ENCODE assay signal across 17 mouse cellular contexts in genomic region chr10:108504128-108504870, GRCm38 (mm10).
DNase-seq lines count a peak whose midpoint lies in the region; ATAC-seq and TF ChIP-seq lines count a peak whose summit lies in the region.
"Had no signal": no experiment of that assay in that cellular context is flagged by ENCODE, and none has a peak within 500 bp of the region (broad histone marks: within the 10 kb centered on the region; RNA-seq: fewer than 3 reads in every experiment).

No protein-coding gene starts in this region.

- H3K4me3 ChIP-seq in kidney, embryonic 16.5 days (ENCODE audit: low read length): peak overlapping the region; percentile 27
- peak overlapping the region; percentile 28 for H3K4me3 ChIP-seq in lung, embryonic 16.5 days (ENCODE audit: low read length)
- no peak overlapping the region for H3K4me3 ChIP-seq in intestine, postnatal 0 days (ENCODE audit: low read depth, low read length)
- H3K4me3 ChIP-seq in small intestine, adult 2 months (ENCODE audit: low read depth, low read length): peak overlapping the region; percentile 25; the same call in 1 of the 2 replicates
- H3K4me3 ChIP-seq in cerebellum, adult 2 months (replicated peaks; ENCODE audit: insufficient read depth, low read depth, low read length): no peak overlapping the region
- H3K4me3 ChIP-seq: gastrocnemius, adult 2 months; heart, embryonic 12.5 days; hindbrain, embryonic 12.5 days had no signal

- no peaks in the 10 kb centered on the region for H3K9me3 ChIP-seq in kidney, embryonic 16.5 days (ENCODE audit: low read length)
- no peaks in the 10 kb centered on the region for H3K9me3 ChIP-seq in lung, embryonic 16.5 days (ENCODE audit: control insufficient read depth, low read length)
- H3K9me3 ChIP-seq in intestine, postnatal 0 days (ENCODE audit: control insufficient read depth): no peaks in the 10 kb centered on the region
- H3K9me3 ChIP-seq: heart, embryonic 12.5 days; hindbrain, embryonic 12.5 days had no signal

- H3K36me3 ChIP-seq in kidney, embryonic 16.5 days (ENCODE audit: insufficient read depth, low read length): no peaks in the 10 kb centered on the region
- H3K36me3 ChIP-seq in lung, embryonic 16.5 days (ENCODE audit: control insufficient read depth, insufficient read depth, low read length): no peaks in the 10 kb centered on the region
- H3K36me3 ChIP-seq in intestine, postnatal 0 days (ENCODE audit: control insufficient read depth, insufficient read depth): no peaks in the 10 kb centered on the region
- H3K36me3 ChIP-seq in small intestine, adult 2 months (ENCODE audit: control insufficient read depth, insufficient read depth, low read length): no peaks in the 10 kb centered on the region
- H3K36me3 ChIP-seq: heart, embryonic 12.5 days; hindbrain, embryonic 12.5 days had no signal

- no peak for TF ChIP-seq CTCF in intestine, postnatal 0 days (IDR thresholded peaks at IDR 0.05; ENCODE audit: low read depth)
- TF ChIP-seq CTCF in small intestine, adult 2 months (IDR thresholded peaks at IDR 0.05; ENCODE audit: extremely low read depth, insufficient read length, insufficient replicate concordance, low read depth, low read length): no peak
- TF ChIP-seq CTCF in cerebellum, adult 2 months (IDR thresholded peaks at IDR 0.05; ENCODE audit: borderline replicate concordance, insufficient read depth, low read depth, low read length): no peak

- H3K4me1 ChIP-seq in kidney, embryonic 16.5 days (ENCODE audit: insufficient read depth, low read length): peaks cover 19% of the 10 kb centered on the region
- peaks cover 4% of the 10 kb centered on the region for H3K4me1 ChIP-seq in lung, embryonic 16.5 days (replicated peaks; ENCODE audit: control insufficient read depth, insufficient read depth, low read length)
- no peaks in the 10 kb centered on the region for H3K4me1 ChIP-seq in intestine, postnatal 0 days (replicated peaks; ENCODE audit: control insufficient read depth, insufficient read depth, low read length)
- peaks cover 4% of the 10 kb centered on the region; the same call in 1 of the 2 replicates for H3K4me1 ChIP-seq in small intestine, adult 2 months (ENCODE audit: control insufficient read depth, insufficient read depth, insufficient read length, low read length)
- H3K4me1 ChIP-seq in cerebellum, adult 2 months (ENCODE audit: control insufficient read depth, insufficient read depth, low read length): no peaks in the 10 kb centered on the region
- H3K4me1 ChIP-seq: hindbrain, embryonic 12.5 days had no signal

- no peaks in the 10 kb centered on the region for H3K27me3 ChIP-seq in kidney, embryonic 16.5 days (ENCODE audit: insufficient read depth, low read length)
- no peaks in the 10 kb centered on the region for H3K27me3 ChIP-seq in lung, embryonic 16.5 days (ENCODE audit: control insufficient read depth, insufficient read depth, low read depth, low read length)
- no peaks in the 10 kb centered on the region for H3K27me3 ChIP-seq in intestine, postnatal 0 days (replicated peaks; ENCODE audit: control insufficient read depth, insufficient read depth, low read length)
- H3K27me3 ChIP-seq in small intestine, adult 2 months (ENCODE audit: control insufficient read depth, insufficient read depth, low read length): no peaks in the 10 kb centered on the region
- no peaks in the 10 kb centered on the region for H3K27me3 ChIP-seq in cerebellum, adult 2 months (ENCODE audit: control insufficient read depth, insufficient read depth, low read length)
- H3K27me3 ChIP-seq: heart, embryonic 12.5 days; hindbrain, embryonic 12.5 days had no signal

- H3K4me2 ChIP-seq in kidney, embryonic 16.5 days (replicated peaks; ENCODE audit: low read depth, low read length): peak overlapping the region; percentile 55
- peak overlapping the region; percentile 46 for H3K4me2 ChIP-seq in lung, embryonic 16.5 days (ENCODE audit: low read depth, low read length)
- peak overlapping the region; percentile 46 for H3K4me2 ChIP-seq in intestine, postnatal 0 days (replicated peaks; ENCODE audit: low read depth)
- H3K4me2 ChIP-seq: heart, embryonic 12.5 days; hindbrain, embryonic 12.5 days had no signal

- TF ChIP-seq POLR2A in small intestine, adult 2 months (IDR thresholded peaks at IDR 0.05; ENCODE audit: low read depth, low read length): no peak
- TF ChIP-seq POLR2A in cerebellum, adult 2 months (IDR thresholded peaks at IDR 0.05; ENCODE audit: borderline replicate concordance, insufficient read depth, low read length): no peak

- peak; percentile 79; the same call in 1 of the 2 replicates for ATAC-seq in kidney, embryonic 16.5 days (ENCODE audit: low FRiP score, low TSS enrichment)
- peak; percentile 60; the same call in 1 of the 2 replicates for ATAC-seq in lung, embryonic 16.5 days (ENCODE audit: low read depth)
- ATAC-seq in intestine, postnatal 0 days: no peak
- ATAC-seq: activated CD4-positive, CD25-positive, alpha-beta regulatory T cell, adult 4 months; CD4-positive, CD25-positive, alpha-beta regulatory T cell, adult 4 months; forebrain, embryonic 14.5 days had no signal

- WGBS in kidney, embryonic 16.5 days: 37% methylated on average over 21 of the region's 21 CpGs
- 44% methylated on average over 21 of the region's 21 CpGs for WGBS in lung, embryonic 16.5 days
- WGBS in intestine, postnatal 0 days: 35% methylated on average over 21 of the region's 21 CpGs
- 23% methylated on average over 21 of the region's 21 CpGs for WGBS in small intestine, adult 2 months
- WGBS in cerebellum, adult 2 months: 71% methylated on average over 21 of the region's 21 CpGs

- no peak for DNase-seq in kidney, postnatal 25 days
- no peak for DNase-seq in lung, postnatal 14 days
- no peak for DNase-seq in cerebellum, adult 2 months
- no peak for DNase-seq in thymus, postnatal 10 days (ENCODE audit: low spot score in 2 of 2)
- DNase-seq: cerebellum, adult 8-10 months; embryo, embryonic 11 days; gastrocnemius, adult 2 months; right cerebral cortex, postnatal 25 days had no signal

- H3K9ac ChIP-seq in kidney, embryonic 16.5 days (replicated peaks; ENCODE audit: low read length): peak overlapping the region; percentile 25; the same call in 1 of the 2 replicates
- H3K9ac ChIP-seq in lung, embryonic 16.5 days (ENCODE audit: low read length): peak overlapping the region; percentile 21; the same call in 1 of the 2 replicates
- H3K9ac ChIP-seq in intestine, postnatal 0 days (ENCODE audit: low read depth, low read length): no peak overlapping the region
- H3K9ac ChIP-seq: heart, embryonic 12.5 days; hindbrain, embryonic 12.5 days had no signal

- peak overlapping the region; percentile 23; the same call in 1 of the 2 replicates for H3K27ac ChIP-seq in kidney, embryonic 16.5 days (ENCODE audit: low read length)
- H3K27ac ChIP-seq in lung, embryonic 16.5 days (ENCODE audit: low read length): no peak overlapping the region
- H3K27ac ChIP-seq in intestine, postnatal 0 days (ENCODE audit: low read depth, low read length): no peak overlapping the region
- H3K27ac ChIP-seq in small intestine, adult 2 months (ENCODE audit: insufficient read depth, low read depth, low read length): no peak overlapping the region
- H3K27ac ChIP-seq in cerebellum, adult 2 months (ENCODE audit: insufficient read depth, low read length): no peak overlapping the region
- H3K27ac ChIP-seq: gastrocnemius, adult 2 months; hindbrain, embryonic 12.5 days had no signal

Comparison
In these comparisons a context has a peak if more than half of its experiments do, and no peak if none do; other contexts are left out.
1. H3K4me3 ChIP-seq: peak in kidney, embryonic 16.5 days (single experiment), lung, embryonic 16.5 days (single experiment) and small intestine, adult 2 months (single experiment); none in intestine, postnatal 0 days (single experiment) and cerebellum, adult 2 months (single experiment).
2. Peak in every context shown above with its lines, with median percentiles within 50 percentile points of each other: H3K4me2 ChIP-seq.